Mouse (Mus musculus): ENCODE results near the gene Znrf3. TPM values are rescaled to one million over a fixed set of nuclear protein-coding genes. Genes with fewer than 3 reads are reported as not detected.

The Znrf3 gene
- polyA plus RNA-seq, 1 experiment from 2014 or later = 7.7 TPM

GRCm38 (mm10) chr11:5430863-5431262 is 13.8 kb downstream of the Znrf3 start:
- Histone ChIP-seq H3K36me3 (ENCODE audit: control insufficient read depth, insufficient read depth, low read length) (no peaks in the 10 kb centered on the region), H3K27ac (ENCODE audit: low read length) (no peak overlapping the region), H3K9ac (ENCODE audit: low read depth, low read length) (no peak overlapping the region), H3K4me3 (ENCODE audit: low read depth, low read length) (no peak overlapping the region), H3K27me3 (ENCODE audit: control insufficient read depth, insufficient read depth, low read depth, low read length) (no peaks in the 10 kb centered on the region), H3K4me1 (ENCODE audit: control insufficient read depth, insufficient read depth, low read length) (peaks cover 6% of the 10 kb centered on the region), H3K9me3 (replicated peaks; ENCODE audit: control insufficient read depth, low read length, poor library complexity, severe bottlenecking) (no peaks in the 10 kb centered on the region), H3K4me2 (ENCODE audit: low read length) (no peak overlapping the region)
- no peak for ATAC-seq
- WGBS = 69% methylated on average over 1 of the region's 1 CpGs

DNA sequence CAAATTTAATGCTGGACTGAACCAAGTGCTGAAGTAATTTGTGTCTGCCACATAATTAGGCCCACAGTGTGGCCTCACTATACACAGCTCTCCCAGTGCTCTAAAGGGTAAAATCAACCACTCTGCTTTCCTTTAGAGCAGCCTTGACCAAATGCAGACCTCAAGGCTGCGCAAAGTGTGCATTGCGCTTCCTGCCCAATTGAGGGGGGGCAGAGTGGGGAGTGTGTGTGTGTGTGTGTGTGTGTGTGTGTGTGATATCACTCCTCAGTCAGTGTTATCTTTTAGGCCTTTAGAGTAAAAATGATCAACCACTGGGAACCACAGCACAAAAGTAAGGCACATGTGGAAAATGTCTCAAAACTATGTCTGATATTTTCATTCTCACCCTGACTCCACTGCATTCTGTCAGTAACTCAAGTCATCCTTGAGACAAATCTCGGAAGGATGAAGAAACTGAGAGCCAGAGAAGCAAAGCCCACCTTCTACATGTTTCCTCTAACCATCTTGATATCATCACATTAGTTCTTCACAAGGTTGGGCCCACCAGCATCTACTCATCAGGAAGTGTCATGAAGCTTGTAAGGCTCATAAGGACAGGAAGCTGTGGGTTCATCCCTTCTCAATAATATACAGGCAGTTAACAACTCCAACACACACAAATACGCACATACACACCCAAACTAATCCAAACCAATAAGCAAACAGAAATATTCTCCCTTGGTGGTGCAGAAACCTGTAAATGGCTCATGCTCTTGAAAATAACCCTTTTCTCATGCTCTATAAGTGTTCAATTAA is 15.1 kb downstream of the Znrf3 start:
- 95% methylated on average over 4 of the region's 4 CpGs for WGBS
- Histone ChIP-seq H3K36me3 (ENCODE audit: control insufficient read depth, insufficient read depth, low read length) (no peaks in the 10 kb centered on the region), H3K4me3 (ENCODE audit: low read depth, low read length) (no peak overlapping the region), H3K9ac (ENCODE audit: low read depth, low read length) (no peak overlapping the region), H3K27me3 (ENCODE audit: control insufficient read depth, insufficient read depth, low read depth, low read length) (no peaks in the 10 kb centered on the region), H3K4me1 (ENCODE audit: control insufficient read depth, insufficient read depth, low read length) (peaks cover 6% of the 10 kb centered on the region), H3K27ac (ENCODE audit: low read length) (no peak overlapping the region), H3K9me3 (replicated peaks; ENCODE audit: control insufficient read depth, low read length, poor library complexity, severe bottlenecking) (no peaks in the 10 kb centered on the region), H3K4me2 (ENCODE audit: low read length) (no peak overlapping the region)
- no peak for ATAC-seq

- Histone ChIP-seq H3K27ac (ENCODE audit: low read length) (no peak overlapping the region), H3K27me3 (ENCODE audit: control insufficient read depth, insufficient read depth, low read depth, low read length) (no peaks in the 10 kb centered on the region), H3K9me3 (replicated peaks; ENCODE audit: control insufficient read depth, low read length, poor library complexity, severe bottlenecking) (no peaks in the 10 kb centered on the region), H3K36me3 (ENCODE audit: control insufficient read depth, insufficient read depth, low read length) (no peaks in the 10 kb centered on the region), H3K4me2 (ENCODE audit: low read length) (no peak overlapping the region), H3K4me3 (ENCODE audit: low read depth, low read length) (no peak overlapping the region), H3K9ac (ENCODE audit: low read depth, low read length) (no peak overlapping the region), H3K4me1 (ENCODE audit: control insufficient read depth, insufficient read depth, low read length) (peaks cover 6% of the 10 kb centered on the region)
- ATAC-seq = no peak
- WGBS = 65% methylated on average over 3 of the region's 3 CpGs
Measured at GRCm38 (mm10) chr11:5427251-5427650, 17.4 kb downstream of the Znrf3 start.

DNA sequence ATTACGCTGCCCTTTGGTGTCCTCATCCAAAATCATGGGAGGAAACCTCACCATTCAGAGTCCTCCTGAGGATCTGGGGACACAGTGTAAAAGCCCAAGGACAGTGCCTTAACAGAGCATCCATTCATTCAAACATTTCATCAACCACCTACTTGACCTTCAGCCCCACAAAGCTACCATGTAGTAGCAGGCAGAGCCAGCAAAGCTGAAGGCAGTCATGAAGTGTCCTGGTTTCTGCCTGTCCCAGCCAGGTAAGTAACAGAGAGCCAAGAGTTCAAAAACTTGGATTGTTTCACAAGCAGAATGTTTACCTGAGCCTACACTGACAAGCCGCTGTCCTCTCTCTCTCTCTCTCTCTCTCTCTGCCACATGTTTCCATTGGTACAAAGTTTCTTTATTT is 18.3 kb downstream of the Znrf3 start:
- Histone ChIP-seq H3K27me3 (ENCODE audit: control insufficient read depth, insufficient read depth, low read depth, low read length) (no peaks in the 10 kb centered on the region), H3K36me3 (ENCODE audit: control insufficient read depth, insufficient read depth, low read length) (no peaks in the 10 kb centered on the region), H3K27ac (ENCODE audit: low read length) (no peak overlapping the region), H3K4me3 (ENCODE audit: low read depth, low read length) (no peak overlapping the region), H3K4me1 (ENCODE audit: control insufficient read depth, insufficient read depth, low read length) (peaks cover 6% of the 10 kb centered on the region), H3K9ac (ENCODE audit: low read depth, low read length) (no peak overlapping the region), H3K9me3 (replicated peaks; ENCODE audit: control insufficient read depth, low read length, poor library complexity, severe bottlenecking) (no peaks in the 10 kb centered on the region), H3K4me2 (ENCODE audit: low read length) (no peak overlapping the region)
- ATAC-seq = no peak
- WGBS = 96% methylated on average over 2 of the region's 2 CpGs

GRCm38 (mm10) chr11:5425106-5425505 is 19.5 kb downstream of the Znrf3 start:
- ATAC-seq = no peak
- H3K27ac ChIP-seq (ENCODE audit: low read length) = no peak overlapping the region
- H3K4me2 ChIP-seq (ENCODE audit: low read length) = no peak overlapping the region
- H3K4me3 ChIP-seq (ENCODE audit: low read depth, low read length) = no peak overlapping the region
- no peaks in the 10 kb centered on the region for H3K36me3 ChIP-seq (ENCODE audit: control insufficient read depth, insufficient read depth, low read length)
- no peaks in the 10 kb centered on the region for H3K27me3 ChIP-seq (ENCODE audit: control insufficient read depth, insufficient read depth, low read depth, low read length)
- no peaks in the 10 kb centered on the region for H3K9me3 ChIP-seq (replicated peaks; ENCODE audit: control insufficient read depth, low read length, poor library complexity, severe bottlenecking)
- WGBS = 28% methylated on average over 2 of the region's 2 CpGs
- no peak overlapping the region for H3K9ac ChIP-seq (ENCODE audit: low read depth, low read length)
- H3K4me1 ChIP-seq (ENCODE audit: control insufficient read depth, insufficient read depth, low read length) = peaks cover 6% of the 10 kb centered on the region

- 80% methylated on average over 4 of the region's 4 CpGs for WGBS
- Histone ChIP-seq H3K4me1 (ENCODE audit: control insufficient read depth, insufficient read depth, low read length) (peaks cover 6% of the 10 kb centered on the region), H3K9ac (ENCODE audit: low read depth, low read length) (no peak overlapping the region), H3K36me3 (ENCODE audit: control insufficient read depth, insufficient read depth, low read length) (no peaks in the 10 kb centered on the region), H3K27ac (ENCODE audit: low read length) (no peak overlapping the region), H3K4me3 (ENCODE audit: low read depth, low read length) (no peak overlapping the region), H3K27me3 (ENCODE audit: control insufficient read depth, insufficient read depth, low read depth, low read length) (no peaks in the 10 kb centered on the region), H3K4me2 (ENCODE audit: low read length) (no peak overlapping the region), H3K9me3 (replicated peaks; ENCODE audit: control insufficient read depth, low read length, poor library complexity, severe bottlenecking) (no peaks in the 10 kb centered on the region)
- no peak for ATAC-seq
Measured at GRCm38 (mm10) chr11:5424185-5424584, 20.5 kb downstream of the Znrf3 start.

GRCm38 (mm10) chr11:5423000-5423399 is 21.6 kb downstream of the Znrf3 start:
- Histone ChIP-seq H3K4me1 (ENCODE audit: control insufficient read depth, insufficient read depth, low read length) (peaks cover 6% of the 10 kb centered on the region), H3K27me3 (ENCODE audit: control insufficient read depth, insufficient read depth, low read depth, low read length) (no peaks in the 10 kb centered on the region), H3K9ac (ENCODE audit: low read depth, low read length) (no peak overlapping the region), H3K36me3 (ENCODE audit: control insufficient read depth, insufficient read depth, low read length) (no peaks in the 10 kb centered on the region), H3K4me2 (ENCODE audit: low read length) (no peak overlapping the region), H3K4me3 (ENCODE audit: low read depth, low read length) (no peak overlapping the region), H3K9me3 (replicated peaks; ENCODE audit: control insufficient read depth, low read length, poor library complexity, severe bottlenecking) (no peaks in the 10 kb centered on the region), H3K27ac (ENCODE audit: low read length) (no peak overlapping the region)
- no peak for ATAC-seq

GRCm38 (mm10) chr11:5422252-5422636 is 22.4 kb downstream of the Znrf3 start:
- WGBS = 56% methylated on average over 1 of the region's 1 CpGs
- no peak overlapping the region for H3K4me2 ChIP-seq (ENCODE audit: low read length)
- H3K4me3 ChIP-seq (ENCODE audit: low read depth, low read length) = no peak overlapping the region
- H3K27ac ChIP-seq (ENCODE audit: low read length) = no peak overlapping the region
- no peak for ATAC-seq
- no peak overlapping the region for H3K9ac ChIP-seq (ENCODE audit: low read depth, low read length)
- peaks cover 6% of the 10 kb centered on the region for H3K4me1 ChIP-seq (ENCODE audit: control insufficient read depth, insufficient read depth, low read length)
- no peaks in the 10 kb centered on the region for H3K27me3 ChIP-seq (ENCODE audit: control insufficient read depth, insufficient read depth, low read depth, low read length)
- H3K36me3 ChIP-seq (ENCODE audit: control insufficient read depth, insufficient read depth, low read length) = no peaks in the 10 kb centered on the region
- no peaks in the 10 kb centered on the region for H3K9me3 ChIP-seq (replicated peaks; ENCODE audit: control insufficient read depth, low read length, poor library complexity, severe bottlenecking)

GRCm38 (mm10) chr11:5421506-5422251 is 23.0 kb downstream of the Znrf3 start:
- WGBS = 42% methylated on average over 4 of the region's 4 CpGs
- Histone ChIP-seq H3K27ac (ENCODE audit: low read length) (no peak overlapping the region), H3K27me3 (ENCODE audit: control insufficient read depth, insufficient read depth, low read depth, low read length) (no peaks in the 10 kb centered on the region), H3K4me1 (ENCODE audit: control insufficient read depth, insufficient read depth, low read length) (peaks cover 3% of the 10 kb centered on the region; the same call in 1 of the 2 replicates), H3K4me3 (ENCODE audit: low read depth, low read length) (no peak overlapping the region), H3K9me3 (replicated peaks; ENCODE audit: control insufficient read depth, low read length, poor library complexity, severe bottlenecking) (no peaks in the 10 kb centered on the region), H3K4me2 (ENCODE audit: low read length) (no peak overlapping the region), H3K9ac (ENCODE audit: low read depth, low read length) (no peak overlapping the region), H3K36me3 (ENCODE audit: control insufficient read depth, insufficient read depth, low read length) (no peaks in the 10 kb centered on the region)
- ATAC-seq = no peak

Measured in midbrain, embryonic 16.5 days (tissue).